Mouse (Mus musculus) lung, adult 2 months (tissue): ENCODE data around the gene Cep131.
A peak's percentile ranks its signal among the peaks of the same experiment; 100 is the strongest.

ENCODE experiments used
- CTCF ChIP-seq: fragments of 200-500 bp; IDR thresholded peaks from 2 replicates; pipeline ENCODE4 v1.5.1; 2011; ENCODE audit warnings: mild to moderate bottlenecking, low read length, control low read depth; ENCODE audit not compliant: insufficient read depth
- POLR2A ChIP-seq: fragments of 200-500 bp; IDR thresholded peaks from 2 replicates; pipeline ENCODE4 v1.6.1; 2011; ENCODE audit warnings: low read depth, mild to moderate bottlenecking, control low read depth, low read length, borderline replicate concordance; ENCODE audit errors: extremely low read depth

DNA sequence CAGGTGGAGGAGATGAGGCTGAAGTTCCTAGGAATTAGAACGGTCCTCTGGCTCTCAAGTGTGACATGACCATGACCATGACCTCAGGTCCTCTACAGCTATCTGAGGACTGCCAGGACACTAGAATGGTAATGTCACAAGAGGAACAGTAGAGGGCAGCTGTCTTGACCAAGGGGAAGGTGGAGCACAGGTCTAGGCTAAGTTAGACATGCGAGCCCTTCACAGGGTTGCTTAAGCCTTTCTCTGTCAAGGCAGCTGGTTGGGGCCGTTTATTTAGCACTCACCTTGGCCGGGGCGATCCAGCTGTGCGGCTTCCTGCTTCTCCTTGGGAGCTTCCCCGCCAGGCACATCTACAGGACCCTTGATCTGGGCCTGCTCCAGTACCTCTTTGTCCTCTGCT lies 23.9 kb upstream of the Cep131 start:
- TF ChIP-seq CTCF (0 out of 2 replicates have a peak, but pooled peaks have one; percentile 24), POLR2A (no peak)
